Mouse (Mus musculus) heart, adult 2 months (tissue): ENCODE data around the gene Rab28.

Experiments used
- CTCF ChIP-seq: fragments of 200-600 bp; IDR thresholded peaks from 2 replicates; pipeline ENCODE4 v1.8.1; 2022; ENCODE audit warnings: antibody characterized with exemption, mild to moderate bottlenecking, moderate library complexity
- POLR2A ChIP-seq: fragments of 200-500 bp; IDR thresholded peaks from 2 replicates; pipeline ENCODE4 v1.6.1; 2011; ENCODE audit warnings: mild to moderate bottlenecking, low read depth, low read length, control low read depth; ENCODE audit not compliant: insufficient read depth

GRCm38 (mm10) chr5:41685016-41685415 is 22.9 kb downstream of the Rab28 start:
- TF ChIP-seq CTCF (no peak), POLR2A (no peak)
